Mouse (Mus musculus): ENCODE measurements around the gene Cnrip1.

DNA sequence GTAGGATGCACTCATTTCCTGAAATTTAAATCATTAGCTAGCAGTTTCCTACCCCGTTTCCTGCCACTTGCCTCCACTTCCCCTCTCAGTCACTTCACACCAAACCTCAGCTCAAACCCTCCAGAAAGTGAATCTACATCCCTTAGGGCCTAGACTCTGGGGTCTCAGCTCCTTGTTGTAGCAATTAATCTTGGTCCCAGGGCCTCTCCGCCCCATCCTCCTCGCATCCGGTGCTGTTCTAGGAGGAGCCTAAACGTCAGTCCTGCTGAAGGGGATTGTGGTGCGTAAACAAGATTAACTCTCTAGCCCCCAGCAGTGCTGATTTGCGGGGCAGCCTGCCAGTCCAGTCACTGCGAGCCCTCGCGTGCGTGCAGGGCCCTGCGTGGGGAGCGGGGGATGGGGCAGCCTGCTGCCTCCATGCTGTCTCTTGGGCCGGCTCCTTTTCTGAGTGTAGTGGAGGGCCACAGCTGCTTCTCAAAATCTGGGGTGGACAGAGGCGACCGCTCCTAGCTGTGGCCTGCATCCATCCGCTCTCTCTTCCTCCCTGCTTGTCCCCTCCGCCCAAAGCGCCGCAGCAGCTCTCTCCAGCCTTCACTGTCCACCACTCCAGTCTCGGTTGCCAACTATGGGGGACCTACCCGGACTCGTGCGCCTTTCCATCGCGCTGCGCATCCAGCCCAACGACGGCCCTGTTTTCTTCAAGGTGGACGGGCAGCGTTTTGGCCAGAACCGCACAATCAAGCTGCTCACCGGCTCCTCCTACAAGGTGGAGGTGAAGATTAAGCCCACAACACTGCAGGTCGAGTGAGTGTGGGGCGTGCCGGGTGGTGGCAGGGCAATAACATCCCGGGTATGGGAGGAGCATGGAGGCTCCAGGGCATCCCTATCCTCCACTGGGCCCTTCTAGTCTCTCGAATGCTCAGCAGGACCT is at the start of gene Cnrip1, which contains the start of gene Plek:
- TF ChIP-seq CTCF (IDR thresholded peaks at IDR 0.05; ENCODE audit: low read depth, low read length) = no peak
- no peak for TF ChIP-seq TAL1 (conservative IDR thresholded peaks at IDR 0.05; ENCODE audit: low read depth, low read length)
- no peak for TF ChIP-seq GATA1 (IDR thresholded peaks at IDR 0.05; ENCODE audit: borderline replicate concordance, low read length)
- TF ChIP-seq POLR2AphosphoS5 (IDR thresholded peaks at IDR 0.05; ENCODE audit: insufficient replicate concordance, low read depth, low read length) = no peak
- no peak for TF ChIP-seq GATA2 (IDR thresholded peaks at IDR 0.05; ENCODE audit: borderline replicate concordance, low read depth, low read length)

Measured in G1E (cell line).